Comparison of ENCODE assay signal across 14 mouse cellular contexts in genomic region chr4:123625332-123626072, GRCm38 (mm10). TPM values are rescaled to one million over a fixed set of nuclear protein-coding genes. Genes with fewer than 3 reads are reported as not detected.
A peak's percentile ranks its signal among the peaks of the same experiment; 100 is the strongest.
DNase-seq lines count a peak whose midpoint lies in the region; ATAC-seq and TF ChIP-seq lines count a peak whose summit lies in the region.
"Had no signal": no experiment of that assay in that cellular context is flagged by ENCODE, and none has a peak within 500 bp of the region (broad histone marks: within the 10 kb centered on the region; RNA-seq: fewer than 3 reads in every experiment).

No protein-coding gene starts in this region.

- no peak for DNase-seq in heart, postnatal 0 days (ENCODE audit: low spot score)
- no peak for DNase-seq in heart, postnatal 14 days
- DNase-seq in lung, adult 18-20 months: no peak
- DNase-seq in liver, postnatal 0 days: no peak
- no peak for DNase-seq in cerebellum, postnatal 4 days (ENCODE audit: low spot score in 2 of 2)
- DNase-seq: cerebellum, adult 9-10 months; kidney, postnatal 14 days; thymus, postnatal 36 days had no signal

- no peak for ATAC-seq in heart, postnatal 0 days (ENCODE audit: insufficient read depth, low read depth)
- ATAC-seq in lung, embryonic 15.5 days (ENCODE audit: borderline replicate concordance, extremely low read depth, low FRiP score, low TSS enrichment): no peak
- ATAC-seq in liver, postnatal 0 days: no peak
- ATAC-seq in forebrain, embryonic 15.5 days (replicated peaks): no peak
- ATAC-seq: CD4-positive, CD25-positive, alpha-beta regulatory T cell, adult 4 months had no signal

- H3K4me1 ChIP-seq in heart, postnatal 0 days (ENCODE audit: control insufficient read depth, insufficient read depth): peaks cover 38% of the 10 kb centered on the region
- peaks cover 58% of the 10 kb centered on the region for H3K4me1 ChIP-seq in lung, embryonic 15.5 days
- peaks cover 23% of the 10 kb centered on the region for H3K4me1 ChIP-seq in brown adipose tissue, adult 24 weeks (ENCODE audit: control insufficient read depth, insufficient read depth, insufficient read length, low read length)
- H3K4me1 ChIP-seq in liver, postnatal 0 days (ENCODE audit: insufficient read depth): peaks cover 19% of the 10 kb centered on the region
- H3K4me1 ChIP-seq in forebrain, embryonic 15.5 days: peaks cover 13% of the 10 kb centered on the region
- H3K4me1 ChIP-seq: megakaryocyte, embryonic 14.5 days had no signal

- intact Hi-C loops in heart, postnatal 14 days (cut with DNase I): loop anchor here (2.0 kb wide), 1 partner anchor 37 kb away; no protein-coding TSS in a partner anchor

- no peaks in the 10 kb centered on the region for H3K27me3 ChIP-seq in heart, postnatal 0 days (ENCODE audit: control insufficient read depth, insufficient read depth, low read length)
- no peaks in the 10 kb centered on the region for H3K27me3 ChIP-seq in lung, embryonic 15.5 days
- no peaks in the 10 kb centered on the region for H3K27me3 ChIP-seq in liver, postnatal 0 days (ENCODE audit: insufficient read depth, low read length)
- no peaks in the 10 kb centered on the region for H3K27me3 ChIP-seq in forebrain, embryonic 15.5 days
- H3K27me3 ChIP-seq: embryonic facial prominence, embryonic 13.5 days had no signal

- no peaks in the 10 kb centered on the region for H3K9me3 ChIP-seq in heart, postnatal 0 days (replicated peaks; ENCODE audit: control insufficient read depth, low read length)
- no peaks in the 10 kb centered on the region for H3K9me3 ChIP-seq in lung, embryonic 15.5 days
- no peaks in the 10 kb centered on the region for H3K9me3 ChIP-seq in liver, postnatal 0 days (ENCODE audit: low read length)
- no peaks in the 10 kb centered on the region for H3K9me3 ChIP-seq in forebrain, embryonic 15.5 days
- H3K9me3 ChIP-seq: embryonic facial prominence, embryonic 13.5 days; megakaryocyte, embryonic 14.5 days had no signal

- H3K4me2 ChIP-seq in heart, postnatal 0 days (ENCODE audit: low read depth, low read length): no peak overlapping the region
- H3K4me2 ChIP-seq in lung, embryonic 15.5 days: no peak overlapping the region
- H3K4me2 ChIP-seq in liver, postnatal 0 days (ENCODE audit: low read depth, low read length): peak overlapping the region; percentile 22; the same call in 1 of the 2 replicates
- no peak overlapping the region for H3K4me2 ChIP-seq in forebrain, embryonic 15.5 days (replicated peaks)
- H3K4me2 ChIP-seq: embryonic facial prominence, embryonic 13.5 days had no signal

- no peak overlapping the region for H3K4me3 ChIP-seq in heart, postnatal 0 days (ENCODE audit: low read depth, low read length)
- H3K4me3 ChIP-seq in lung, embryonic 15.5 days: no peak overlapping the region
- H3K4me3 ChIP-seq in brown adipose tissue, adult 24 weeks (ENCODE audit: insufficient read depth, low read depth, low read length): no peak overlapping the region
- no peak overlapping the region for H3K4me3 ChIP-seq in liver, postnatal 0 days (ENCODE audit: low read depth, low read length)
- no peak overlapping the region for H3K4me3 ChIP-seq in forebrain, embryonic 15.5 days
- H3K4me3 ChIP-seq: embryonic facial prominence, embryonic 13.5 days; megakaryocyte, embryonic 14.5 days had no signal

- H3K27ac ChIP-seq in heart, postnatal 0 days (ENCODE audit: low read depth): peak overlapping the region; percentile 71
- H3K27ac ChIP-seq in lung, embryonic 15.5 days: peak overlapping the region; percentile 87; the same call in 1 of the 2 replicates
- peak overlapping the region; percentile 90 for H3K27ac ChIP-seq in brown adipose tissue, adult 24 weeks (replicated peaks; ENCODE audit: low read depth, low read length)
- no peak overlapping the region for H3K27ac ChIP-seq in liver, postnatal 0 days (ENCODE audit: low read depth)
- no peak overlapping the region for H3K27ac ChIP-seq in forebrain, embryonic 15.5 days (replicated peaks)

- no peak overlapping the region for H3K9ac ChIP-seq in heart, postnatal 0 days (replicated peaks; ENCODE audit: low read depth, low read length)
- H3K9ac ChIP-seq in lung, embryonic 15.5 days: no peak overlapping the region
- H3K9ac ChIP-seq in liver, postnatal 0 days (replicated peaks): no peak overlapping the region
- H3K9ac ChIP-seq in forebrain, embryonic 15.5 days (replicated peaks): no peak overlapping the region
- H3K9ac ChIP-seq: embryonic facial prominence, embryonic 13.5 days had no signal

- TF ChIP-seq CTCF in heart, postnatal 0 days (IDR thresholded peaks at IDR 0.05; ENCODE audit: low read depth): no peak
- no peak for TF ChIP-seq CTCF in liver, postnatal 0 days (IDR thresholded peaks at IDR 0.05; ENCODE audit: low read depth)

- WGBS in heart, postnatal 0 days: 64% methylated on average over 6 of the region's 6 CpGs
- WGBS in lung, embryonic 15.5 days: 76% methylated on average over 6 of the region's 6 CpGs
- WGBS in liver, postnatal 0 days (ENCODE audit: insufficient replicate concordance): 74% methylated on average over 6 of the region's 6 CpGs
- WGBS in forebrain, embryonic 15.5 days: 77% methylated on average over 6 of the region's 6 CpGs

- TF ChIP-seq EP300 in heart, postnatal 0 days (IDR thresholded peaks at IDR 0.05; ENCODE audit: low read depth): no peak
- no peak for TF ChIP-seq EP300 in liver, postnatal 0 days (IDR thresholded peaks at IDR 0.05; ENCODE audit: low read depth)

- no peaks in the 10 kb centered on the region for H3K36me3 ChIP-seq in heart, postnatal 0 days (replicated peaks; ENCODE audit: control insufficient read depth, insufficient read depth, low read length)
- no peaks in the 10 kb centered on the region for H3K36me3 ChIP-seq in lung, embryonic 15.5 days
- no peaks in the 10 kb centered on the region for H3K36me3 ChIP-seq in liver, postnatal 0 days (replicated peaks; ENCODE audit: insufficient read depth, low read length)
- H3K36me3 ChIP-seq in forebrain, embryonic 15.5 days: peaks cover 4% of the 10 kb centered on the region; the same call in 1 of the 2 replicates
- H3K36me3 ChIP-seq: embryonic facial prominence, embryonic 13.5 days had no signal

RNA-seq across cellular contexts. Expression of gene Macf1, which starts 58.7 kb away (rescaled TPM):
- total RNA-seq in heart, postnatal 0 days (2014; rRNA removed; ENCODE audit: low replicate concordance): 236 and 250 TPM in 2 replicates
- polyA plus RNA-seq in heart, postnatal 0 days (2015; fragmentation: Nextera tagmentation; extraction: Ambion mirVana): 40.2 and 41.4 TPM in 2 replicates
- 100 to 1,000 TPM; 271 to 291 TPM for total RNA-seq in heart, postnatal 14 days (2021)
- 64.2 and 73.1 TPM in 2 replicates for polyA plus RNA-seq in lung, embryonic 15.5 days (2015; fragmentation: Nextera tagmentation; extraction: Ambion mirVana)
- polyA plus RNA-seq in brown adipose tissue, adult 24 weeks (2012; ENCODE audit: insufficient read depth, insufficient read length, missing spikeins): 74.3 and 90.1 TPM in 2 replicates
- 9.8 and 11.3 TPM in 2 replicates for polyA plus RNA-seq in liver, postnatal 0 days (2015; fragmentation: Nextera tagmentation; extraction: Ambion mirVana)
- polyA plus RNA-seq in forebrain, embryonic 15.5 days (2015; fragmentation: Nextera tagmentation; extraction: Ambion mirVana): 73.5 and 76.0 TPM in 2 replicates

Comparison
In these comparisons a context has a peak if more than half of its experiments do, and no peak if none do; other contexts are left out.
1. H3K27ac ChIP-seq: peak in heart, postnatal 0 days (single experiment), lung, embryonic 15.5 days (single experiment) and brown adipose tissue, adult 24 weeks (single experiment); none in liver, postnatal 0 days (single experiment) and forebrain, embryonic 15.5 days (single experiment).